Mouse (Mus musculus) ES-E14 (cell line): ENCODE measurements around the gene Cacna1h. TPM values are rescaled to one million over a fixed set of nuclear protein-coding genes. Genes with fewer than 3 reads are reported as not detected.

Experiments used
- DNase-seq: peaks from one replicate; pipeline ENCODE4 v3.0.0-alpha.2; 2013; ENCODE audit warnings: low read depth, low spot score
- H3K27ac ChIP-seq: 2 replicates; pipeline ENCODE4 v1.5.1; 2012; ENCODE audit warnings: low read depth, mild to moderate bottlenecking, low read length, moderate library complexity, mixed read lengths; ENCODE audit not compliant: poor library complexity, insufficient read depth, severe bottlenecking
- H3K36me3 ChIP-seq: 2 replicates; pipeline ENCODE4 v1.6.1; 2012; ENCODE audit warnings: mild to moderate bottlenecking, low read length, moderate library complexity, mixed read lengths; ENCODE audit not compliant: control insufficient read depth, poor library complexity, insufficient read depth, severe bottlenecking
- H3K4me1 ChIP-seq, 2 experiments: fragments of 150-350 bp in 1 of 2; sonication (generic) in 1 of 2; 2 replicates each; pipeline ENCODE4 v1.6.1; 2012; ENCODE audit warnings: low read length in 2 of 2, mild to moderate bottlenecking in 1 of 2, mixed read lengths in 1 of 2; ENCODE audit not compliant: control insufficient read depth in 2 of 2, insufficient read depth in 2 of 2, poor library complexity in 1 of 2
- H3K4me3 ChIP-seq, 2 experiments: fragments of 150-350 bp in 1 of 2; sonication (generic) in 1 of 2; 2 replicates each; pipeline ENCODE4 v1.5.1; 2012; ENCODE audit warnings: low read length in 2 of 2, low read depth in 1 of 2, mild to moderate bottlenecking in 1 of 2, mixed read lengths in 1 of 2; ENCODE audit not compliant: insufficient read depth in 1 of 2, poor library complexity in 1 of 2, severe bottlenecking in 1 of 2
- H3K9ac ChIP-seq: 2 replicates; pipeline ENCODE4 v1.6.1; 2012; ENCODE audit warnings: low read depth, mild to moderate bottlenecking, low read length, mixed read lengths; ENCODE audit not compliant: poor library complexity, insufficient read depth, severe bottlenecking
- H3K9me3 ChIP-seq: fragments of 150-350 bp; sonication (generic); 2 replicates; pipeline ENCODE4 v1.6.1; 2012; ENCODE audit warnings: low read depth, mild to moderate bottlenecking, low read length; ENCODE audit not compliant: control insufficient read depth, insufficient read depth
- CHD2 ChIP-seq: IDR thresholded peaks from 2 replicates; pipeline ENCODE4 v1.6.1; 2014; ENCODE audit warnings: mild to moderate bottlenecking, low read depth, low read length, inconsistent platforms
- HCFC1 ChIP-seq: IDR thresholded peaks from 2 replicates; pipeline ENCODE4 v1.6.1; 2012; ENCODE audit warnings: low read length, inconsistent platforms, borderline replicate concordance; ENCODE audit not compliant: insufficient read depth
- MAFK ChIP-seq: IDR thresholded peaks from 2 replicates; pipeline ENCODE4 v1.6.1; 2014; ENCODE audit warnings: mild to moderate bottlenecking, low read depth, low read length, inconsistent platforms; ENCODE audit not compliant: insufficient read depth
- ZC3H11A ChIP-seq: IDR thresholded peaks from 2 replicates; pipeline ENCODE4 v1.6.1; 2012; ENCODE audit warnings: low read depth, mild to moderate bottlenecking, inconsistent platforms, low read length, borderline replicate concordance
- ZNF384 ChIP-seq: IDR thresholded peaks from 2 replicates; pipeline ENCODE4 v1.6.1; 2012; ENCODE audit warnings: low read depth, low read length, inconsistent platforms
- in situ Hi-C, 2 experiments: fragments of 600-800 bp; cut with MboI; formaldehyde crosslinking; loops; one replicate each; pipeline ENCODE4 v1.15.1; 2025; ENCODE audit warnings: low sequenced_read_pairs in 2 of 2, inconsistent platforms in 1 of 2; ENCODE audit not compliant: unreplicated experiment in 2 of 2
- total RNA-seq: library from RNA; depleted of rRNA; stranded (reverse); fragments of 300-350 nt; gene quantifications from 2 replicates; pipeline ENCODE4 v1.2.3, GENCODE M21; 2012; rRNA removed

The Cacna1h gene
- total RNA-seq, 1 experiment: 2.1 TPM

GRCm38 (mm10) chr17:25332321-25332720, 101.3 kb downstream of the Cacna1h start:
- no peak overlapping the region for H3K27ac ChIP-seq
- TF ChIP-seq CHD2: no peak
- TF ChIP-seq ZC3H11A: no peak
- no peak for TF ChIP-seq MAFK
- TF ChIP-seq HCFC1: no peak
- no peak for TF ChIP-seq ZNF384
- no peak for DNase-seq
- no peaks in the 10 kb centered on the region for H3K4me1 ChIP-seq
- no peaks in the 10 kb centered on the region for H3K9me3 ChIP-seq
- H3K4me3 ChIP-seq: no peak overlapping the region
- no peak overlapping the region for H3K9ac ChIP-seq
- no peaks in the 10 kb centered on the region for H3K36me3 ChIP-seq
- in situ Hi-C loops: loop anchor here in 1 of 2 experiments (10.0 kb wide), 1 partner anchor 132 kb away; no protein-coding TSS in a partner anchor

Other genes starting within 250 kb of the Cacna1h start
- 22.8 and 25.5 TPM in 2 replicates for gene BC003965, start 249.2 kb downstream of the Cacna1h start, total RNA-seq
- 12.4 and 14.8 TPM in 2 replicates for gene Unkl, start 245.4 kb downstream of the Cacna1h start, total RNA-seq
- 17.3 and 28.5 TPM in 2 replicates for gene Gnptg, start 193.7 kb downstream of the Cacna1h start, total RNA-seq
- 32.3 and 34.9 TPM in 2 replicates for gene Tsr3, start 193.6 kb downstream of the Cacna1h start, total RNA-seq
- 1.4 and 1.9 TPM in 2 replicates for gene Baiap3, start 177.4 kb downstream of the Cacna1h start, total RNA-seq
- 427 and 443 TPM in 2 replicates for gene Ube2i, start 159.2 kb downstream of the Cacna1h start, total RNA-seq
- gene Prss34, start 135.4 kb downstream of the Cacna1h start, total RNA-seq: not detected in 2 replicates
- not detected in 2 replicates for gene Prss28, start 125.1 kb downstream of the Cacna1h start, total RNA-seq
- not detected in 2 replicates for gene Prss29, start 115.1 kb downstream of the Cacna1h start, total RNA-seq
- gene Tpsab1, start 88.2 kb downstream of the Cacna1h start, total RNA-seq: not detected in 2 replicates
- not detected in 2 replicates for gene Tpsb2, start 67.5 kb downstream of the Cacna1h start, total RNA-seq
- gene Tpsg1, start 64.5 kb downstream of the Cacna1h start, total RNA-seq: not detected in 2 replicates
- 0.16 TPM in 1 of 2 replicates, not detected in the other for gene Tekt4, start 20.8 kb upstream of the Cacna1h start, total RNA-seq
- gene Sstr5, start 63.5 kb upstream of the Cacna1h start, total RNA-seq: 0.95 and 1.3 TPM in 2 replicates
- 0.40 and 0.42 TPM in 2 replicates for gene Sox8, start 136.9 kb upstream of the Cacna1h start, total RNA-seq
- 16.6 and 33.6 TPM in 2 replicates for gene Lmf1, start 145.3 kb upstream of the Cacna1h start, total RNA-seq